Mouse (Mus musculus) heart, embryonic 12.5 days (tissue): Measurements from ENCODE around the gene Ywhag. TPM values are rescaled to one million over a fixed set of nuclear protein-coding genes. Genes with fewer than 3 reads are reported as not detected.

Experiments used
- ATAC-seq: fragments of 200-750 bp; cut with Nextera tagmentation; 2 replicates; pipeline ENCODE4 v1.8.0; 2017; ENCODE audit warnings: moderate TSS enrichment, moderate library complexity; ENCODE audit not compliant: insufficient number of reproducible peaks, low FRiP score
- H3K27ac ChIP-seq: fragments of 300-500 bp; sonication (generic); 2 replicates; pipeline ENCODE4 v1.5.1; 2016; ENCODE audit warnings: mild to moderate bottlenecking, moderate library complexity; ENCODE audit not compliant: poor library complexity, severe bottlenecking
- H3K27me3 ChIP-seq: fragments of 300-500 bp; sonication (generic); replicated peaks from 2 replicates; pipeline ENCODE4 v1.6.1; 2016; ENCODE audit warnings: mild to moderate bottlenecking, moderate library complexity
- H3K36me3 ChIP-seq: fragments of 300-500 bp; sonication (generic); 2 replicates; pipeline ENCODE4 v1.6.1; 2016; ENCODE audit warnings: mild to moderate bottlenecking, moderate library complexity
- H3K4me1 ChIP-seq: fragments of 300-500 bp; sonication (generic); replicated peaks from 2 replicates; pipeline ENCODE4 v1.6.1; 2016; ENCODE audit warnings: mild to moderate bottlenecking
- H3K4me2 ChIP-seq: fragments of 300-500 bp; sonication (generic); 2 replicates; pipeline ENCODE4 v1.6.1; 2016; ENCODE audit warnings: mild to moderate bottlenecking, moderate library complexity
- H3K4me3 ChIP-seq: fragments of 300-500 bp; sonication (generic); 2 replicates; pipeline ENCODE4 v1.5.1; 2016; ENCODE audit warnings: mild to moderate bottlenecking
- H3K9ac ChIP-seq: fragments of 300-500 bp; sonication (generic); 2 replicates; pipeline ENCODE4 v1.6.1; 2016; ENCODE audit warnings: mild to moderate bottlenecking, moderate library complexity
- H3K9me3 ChIP-seq: fragments of 300-500 bp; sonication (generic); replicated peaks from 2 replicates; pipeline ENCODE4 v1.6.1; 2016; ENCODE audit warnings: mild to moderate bottlenecking, moderate library complexity
- WGBS: fragments of 180-500 bp; shearing (Covaris S2); methylation state at CpG from one replicate; pipeline ENCODE4 v1.1.7; 2016; 5-methylcytosine and 5-hydroxymethylcytosine counted together
- polyA plus RNA-seq: library from polyadenylated mRNA; unstranded; fragments of >200 nt; fragmentation: Nextera tagmentation; extraction: Ambion mirVana; gene quantifications from 2 replicates; pipeline ENCODE4 v1.2.1, GENCODE M21; 2016

The Ywhag gene
- polyA plus RNA-seq, 1 experiment from 2014 or later, result 222 TPM

- WGBS, result 74% methylated on average over 11 of the region's 11 CpGs
- Histone ChIP-seq H3K27ac (no peak overlapping the region), H3K27me3 (no peaks in the 10 kb centered on the region), H3K36me3 (no peaks in the 10 kb centered on the region), H3K9me3 (no peaks in the 10 kb centered on the region), H3K4me2 (no peak overlapping the region), H3K4me3 (no peak overlapping the region), H3K4me1 (peaks cover 9% of the 10 kb centered on the region), H3K9ac (no peak overlapping the region)
- ATAC-seq, result peak; percentile 85
These were observed 16.4 kb upstream of the Ywhag start for GRCm38 (mm10) chr5:135950710-135951412.

- no peak overlapping the region for H3K4me3 ChIP-seq
- H3K9ac ChIP-seq, result no peak overlapping the region
- H3K27me3 ChIP-seq, result no peaks in the 10 kb centered on the region
- H3K4me2 ChIP-seq, result peak overlapping the region; percentile 50
- no peak overlapping the region for H3K27ac ChIP-seq
- peaks cover 4% of the 10 kb centered on the region; the same call in 1 of the 2 replicates for H3K9me3 ChIP-seq
- ATAC-seq, result no peak
- WGBS, result 69% methylated on average over 5 of the region's 5 CpGs
- peaks cover 15% of the 10 kb centered on the region for H3K4me1 ChIP-seq
- H3K36me3 ChIP-seq, result no peaks in the 10 kb centered on the region
These were observed 12.2 kb upstream of the Ywhag start for GRCm38 (mm10) chr5:135946621-135947020.

- 0 out of 2 replicates have a peak, but pooled peaks have one; percentile 30 for ATAC-seq
- Histone ChIP-seq H3K27me3 (no peaks in the 10 kb centered on the region), H3K4me2 (peak overlapping the region; percentile 50), H3K9ac (no peak overlapping the region), H3K4me1 (peaks cover 15% of the 10 kb centered on the region), H3K36me3 (no peaks in the 10 kb centered on the region), H3K27ac (peak overlapping the region; percentile 18; the same call in 1 of the 2 replicates), H3K4me3 (0 out of 2 replicates have a peak overlapping the region, but pooled peaks have one; percentile 1), H3K9me3 (peaks cover 4% of the 10 kb centered on the region; the same call in 1 of the 2 replicates)
- 48% methylated on average over 10 of the region's 10 CpGs for WGBS
These were observed 11.5 kb upstream of the Ywhag start for GRCm38 (mm10) chr5:135945916-135946408.

DNA sequence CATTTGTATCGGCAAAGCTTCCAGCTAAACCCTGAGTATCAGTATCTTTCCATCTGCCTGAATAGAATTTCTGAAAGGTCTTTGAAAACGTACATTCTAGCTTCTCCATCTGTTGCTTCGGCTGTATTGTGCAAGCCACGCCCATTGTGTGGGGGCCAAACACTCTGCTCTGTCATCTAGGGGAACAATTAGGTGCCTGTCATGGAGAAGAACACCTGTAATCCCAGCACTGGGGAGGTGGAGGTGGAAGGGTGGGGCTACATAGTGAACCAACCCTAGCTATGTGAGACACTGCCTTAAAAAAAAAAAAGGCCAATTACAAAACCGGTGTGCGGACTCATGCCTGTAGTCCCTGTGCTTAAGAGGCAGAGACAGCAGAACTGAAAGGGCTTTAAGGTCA lies 8.3 kb upstream of the Ywhag start:
- Histone ChIP-seq H3K9me3 (peaks cover 4% of the 10 kb centered on the region; the same call in 1 of the 2 replicates), H3K4me3 (no peak overlapping the region), H3K4me1 (peaks cover 15% of the 10 kb centered on the region), H3K27ac (no peak overlapping the region), H3K9ac (no peak overlapping the region), H3K27me3 (no peaks in the 10 kb centered on the region), H3K36me3 (no peaks in the 10 kb centered on the region), H3K4me2 (no peak overlapping the region)
- no peak for ATAC-seq
- WGBS, result 74% methylated on average over 6 of the region's 6 CpGs

DNA sequence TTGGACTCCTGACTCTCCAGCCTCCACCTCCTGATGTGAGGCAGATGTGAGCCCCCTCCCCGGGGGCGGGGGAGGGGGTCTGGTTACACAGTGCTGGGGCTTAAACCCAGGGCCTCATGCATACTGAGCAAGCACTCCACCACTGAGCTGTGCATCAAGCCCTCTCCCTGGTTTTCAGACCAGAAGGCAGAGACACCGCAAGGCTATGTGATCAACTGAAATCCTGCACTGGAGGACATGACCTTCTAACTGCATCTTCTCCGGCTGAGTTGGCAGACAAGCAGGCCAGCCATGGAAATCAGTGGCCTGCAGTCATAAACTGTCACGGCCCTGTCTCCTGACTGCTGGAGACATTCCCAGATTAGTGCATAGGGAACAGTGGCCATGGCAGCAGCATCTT lies 6.2 kb upstream of the Ywhag start:
- Histone ChIP-seq H3K9me3 (peaks cover 4% of the 10 kb centered on the region; the same call in 1 of the 2 replicates), H3K4me2 (no peak overlapping the region), H3K27ac (no peak overlapping the region), H3K4me3 (no peak overlapping the region), H3K36me3 (no peaks in the 10 kb centered on the region), H3K27me3 (no peaks in the 10 kb centered on the region), H3K4me1 (0 out of 2 replicates have a peak, but pooled peaks cover 3% of the 10 kb centered on the region), H3K9ac (no peak overlapping the region)
- no peak for ATAC-seq
- WGBS, result 51% methylated on average over 5 of the region's 5 CpGs

- H3K4me3 ChIP-seq, result no peak overlapping the region
- WGBS, result 71% methylated on average over 6 of the region's 6 CpGs
- H3K36me3 ChIP-seq, result peaks cover 16% of the 10 kb centered on the region
- H3K4me2 ChIP-seq, result no peak overlapping the region
- H3K4me1 ChIP-seq, result peaks cover 21% of the 10 kb centered on the region
- H3K27me3 ChIP-seq, result no peaks in the 10 kb centered on the region
- no peaks in the 10 kb centered on the region for H3K9me3 ChIP-seq
- peak overlapping the region; percentile 66 for H3K27ac ChIP-seq
- H3K9ac ChIP-seq, result no peak overlapping the region
- ATAC-seq, result no peak
These were observed 1.3 kb upstream of the Ywhag start for GRCm38 (mm10) chr5:135935641-135936190.

DNA sequence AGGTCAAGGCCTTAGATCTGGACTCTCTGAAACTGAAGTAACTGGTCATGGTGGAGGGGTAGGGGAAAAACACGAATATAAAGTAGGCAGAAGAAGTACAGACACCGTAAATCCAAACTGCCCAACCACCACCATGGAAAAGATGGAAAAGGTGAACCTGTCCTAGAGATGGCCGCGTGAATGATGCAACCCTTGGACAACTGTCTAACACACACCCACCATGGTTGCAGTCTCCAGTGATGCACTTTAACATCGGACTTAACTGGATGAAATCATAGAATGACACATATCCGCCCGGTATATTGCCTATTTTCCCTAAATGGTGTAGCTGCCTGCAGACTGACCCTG lies 734 bp upstream of the Ywhag start:
- Histone ChIP-seq H3K27ac (peak overlapping the region; percentile 66), H3K4me2 (peak overlapping the region; percentile 37), H3K9me3 (no peaks in the 10 kb centered on the region), H3K36me3 (peaks cover 22% of the 10 kb centered on the region), H3K4me3 (peak overlapping the region; percentile 97; the same call in 1 of the 2 replicates), H3K4me1 (peaks cover 21% of the 10 kb centered on the region), H3K27me3 (no peaks in the 10 kb centered on the region), H3K9ac (no peak overlapping the region)
- 52% methylated on average over 7 of the region's 7 CpGs for WGBS
- ATAC-seq, result peak; percentile 8; the same call in 1 of the 2 replicates

- Histone ChIP-seq H3K27ac (peak overlapping the region; percentile 97), H3K4me2 (peak overlapping the region; percentile 62), H3K9me3 (no peaks in the 10 kb centered on the region), H3K27me3 (no peaks in the 10 kb centered on the region), H3K9ac (peak overlapping the region; percentile 89), H3K4me3 (peak overlapping the region; percentile 97), H3K36me3 (peaks cover 33% of the 10 kb centered on the region), H3K4me1 (peaks cover 21% of the 10 kb centered on the region)
- WGBS, result under 1% methylated on average over 34 of the region's 35 CpGs
- ATAC-seq, result peak; percentile 68
These were observed 445 bp downstream of the Ywhag start for GRCm38 (mm10) chr5:135933900-135934441.

- WGBS, result 12% methylated on average over 12 of the region's 12 CpGs
- Histone ChIP-seq H3K27ac (peak overlapping the region; percentile 97), H3K4me2 (peak overlapping the region; percentile 71)
These were observed 1.1 kb downstream of the Ywhag start for GRCm38 (mm10) chr5:135933222-135933899.

DNA sequence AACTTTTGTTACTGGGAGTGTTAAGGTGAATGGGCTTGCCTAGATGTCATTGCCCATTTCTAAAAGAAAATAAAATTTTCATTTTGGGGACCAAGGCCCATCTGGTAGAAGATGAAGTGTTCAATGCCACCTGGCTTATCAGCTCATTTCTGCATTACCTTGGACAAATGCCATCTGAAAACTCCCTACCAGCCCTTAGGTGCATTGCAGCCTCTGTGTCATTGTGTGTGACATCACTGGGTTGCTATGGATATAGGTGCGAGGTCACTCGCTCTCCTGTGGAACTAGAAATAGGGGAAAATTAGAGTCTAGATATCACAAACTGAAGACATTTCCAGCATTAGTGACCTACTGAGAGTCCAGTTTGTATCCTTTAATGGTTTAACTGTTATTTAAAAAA lies 2.1 kb downstream of the Ywhag start:
- WGBS, result 65% methylated on average over 2 of the region's 2 CpGs
- peaks cover 46% of the 10 kb centered on the region for H3K36me3 ChIP-seq

More at GRCm38 (mm10) chr5:135933222-135933899, 1.1 kb downstream of the Ywhag start:
- peak overlapping the region; percentile 97 for H3K4me3 ChIP-seq
- no peaks in the 10 kb centered on the region for H3K27me3 ChIP-seq
- H3K9me3 ChIP-seq, result no peaks in the 10 kb centered on the region
- no peak for ATAC-seq
- peak overlapping the region; percentile 89 for H3K9ac ChIP-seq
- H3K36me3 ChIP-seq, result peaks cover 38% of the 10 kb centered on the region
- peaks cover 21% of the 10 kb centered on the region for H3K4me1 ChIP-seq

DNA sequence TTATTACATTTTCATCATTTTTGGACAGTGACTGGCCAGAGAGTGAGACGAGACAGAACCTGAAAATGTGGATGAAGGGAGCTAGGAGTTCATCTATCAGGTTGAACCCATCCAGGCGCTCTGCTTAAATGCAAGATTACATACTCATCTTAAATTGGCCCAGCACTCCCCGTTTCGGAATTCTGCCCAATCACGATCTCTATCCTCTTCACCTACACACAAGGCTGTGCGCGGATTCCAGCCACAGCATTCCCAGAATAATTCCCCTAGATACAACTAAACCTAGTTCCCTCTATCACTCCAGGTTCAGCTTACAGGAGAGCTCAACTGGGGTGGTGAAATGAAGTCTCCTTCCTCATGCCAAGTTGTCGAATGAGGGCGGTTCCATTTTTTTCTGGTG lies 2.9 kb downstream of the Ywhag start:
- no peaks in the 10 kb centered on the region for H3K27me3 ChIP-seq
- peaks cover 21% of the 10 kb centered on the region for H3K4me1 ChIP-seq
- no peak for ATAC-seq
- no peaks in the 10 kb centered on the region for H3K9me3 ChIP-seq
- 79% methylated on average over 9 of the region's 9 CpGs for WGBS
- no peak overlapping the region for H3K27ac ChIP-seq
- no peak overlapping the region for H3K4me3 ChIP-seq
- H3K4me2 ChIP-seq, result no peak overlapping the region
- H3K36me3 ChIP-seq, result peaks cover 54% of the 10 kb centered on the region
- H3K9ac ChIP-seq, result no peak overlapping the region

More for the DNA sequence above, 2.1 kb downstream of the Ywhag start:
- Histone ChIP-seq H3K9ac (no peak overlapping the region; the same call in 1 of the 2 replicates), H3K4me3 (no peak overlapping the region), H3K27me3 (no peaks in the 10 kb centered on the region), H3K9me3 (no peaks in the 10 kb centered on the region), H3K27ac (no peak overlapping the region), H3K4me1 (peaks cover 21% of the 10 kb centered on the region), H3K4me2 (peak overlapping the region; percentile 47)
- no peak for ATAC-seq
